Mouse (Mus musculus): ENCODE measurements around the gene Gm45261.

Gene Gm45261

DNA sequence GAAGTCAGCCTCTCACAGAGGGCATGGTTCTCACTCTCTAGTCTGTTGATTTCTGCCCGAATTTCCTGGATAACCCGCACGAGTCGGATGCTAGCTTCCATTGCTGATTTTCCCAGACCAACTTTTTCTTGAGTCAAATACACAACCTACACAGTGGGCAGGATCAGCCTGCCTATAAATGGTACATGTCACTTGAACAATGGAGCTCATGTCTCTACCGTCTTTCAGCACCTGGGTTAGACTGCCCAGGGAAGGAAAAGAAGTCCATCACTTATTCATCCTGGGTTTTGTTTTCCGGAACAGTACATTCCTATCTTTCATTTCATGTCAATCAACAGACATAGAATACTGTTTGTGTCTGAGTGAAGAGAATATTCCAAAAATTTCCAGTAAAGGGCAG is at the start of gene Gm45261:
TSS of gene Gm45261 (minus strand) at position 101 of the 400 bp plus-strand sequence.
- no peak for DNase-seq (ENCODE audit: low spot score in 2 of 2)

DNA sequence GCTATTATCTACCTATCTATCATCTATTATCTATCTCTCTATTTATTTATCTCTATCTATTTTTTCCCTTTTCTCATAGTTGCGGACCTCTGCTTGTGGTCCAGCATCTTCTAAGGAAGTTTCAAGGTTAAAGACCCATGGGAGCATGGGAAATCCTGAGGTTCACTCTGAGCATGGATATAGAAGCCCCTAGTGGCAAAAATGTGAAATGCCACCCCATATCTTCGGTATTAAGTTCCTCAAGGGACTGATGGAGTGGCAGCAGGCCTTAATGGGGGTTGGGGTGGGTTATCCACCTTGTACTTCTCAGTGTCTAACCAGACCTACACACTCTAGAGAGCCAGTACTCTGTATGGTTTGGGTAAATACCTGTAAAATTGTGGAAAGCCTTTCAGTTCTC is 43.5 kb upstream of the Gm45261 start:
- no peak for DNase-seq (ENCODE audit: low spot score in 2 of 2)

- no peak for DNase-seq (ENCODE audit: low spot score in 2 of 2)
Measured at GRCm38 (mm10) chr1:80504081-80504480, 42.8 kb upstream of the Gm45261 start.

- DNase-seq (ENCODE audit: low spot score in 2 of 2): no peak
Measured at GRCm38 (mm10) chr1:80502456-80503165, 41.4 kb upstream of the Gm45261 start.

DNA sequence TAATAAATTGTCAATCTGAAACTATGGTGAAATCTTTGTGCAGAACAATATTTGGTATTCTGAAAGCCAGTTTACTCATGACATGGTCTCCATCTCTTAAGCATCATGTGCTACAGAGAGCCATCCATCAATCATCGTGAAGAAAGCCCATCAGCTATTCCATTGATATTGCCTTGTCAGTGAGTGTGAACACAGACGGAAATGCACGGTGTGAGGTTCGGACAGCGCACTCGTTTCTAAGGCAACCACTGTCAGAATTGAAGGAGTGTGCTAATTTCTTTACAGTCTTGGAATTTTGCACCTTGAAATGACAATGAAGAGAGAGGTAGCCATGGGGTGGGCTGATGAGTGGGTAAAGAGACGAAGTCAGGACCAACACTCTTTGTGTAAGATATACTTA is 38.0 kb upstream of the Gm45261 start:
- DNase-seq (ENCODE audit: low spot score in 2 of 2): no peak

- no peak for DNase-seq (ENCODE audit: low spot score in 2 of 2)
Measured at GRCm38 (mm10) chr1:80496360-80496759, 35.1 kb upstream of the Gm45261 start.

- DNase-seq (ENCODE audit: low spot score in 2 of 2): no peak
Measured at GRCm38 (mm10) chr1:80483419-80483818, 22.2 kb upstream of the Gm45261 start.

DNA sequence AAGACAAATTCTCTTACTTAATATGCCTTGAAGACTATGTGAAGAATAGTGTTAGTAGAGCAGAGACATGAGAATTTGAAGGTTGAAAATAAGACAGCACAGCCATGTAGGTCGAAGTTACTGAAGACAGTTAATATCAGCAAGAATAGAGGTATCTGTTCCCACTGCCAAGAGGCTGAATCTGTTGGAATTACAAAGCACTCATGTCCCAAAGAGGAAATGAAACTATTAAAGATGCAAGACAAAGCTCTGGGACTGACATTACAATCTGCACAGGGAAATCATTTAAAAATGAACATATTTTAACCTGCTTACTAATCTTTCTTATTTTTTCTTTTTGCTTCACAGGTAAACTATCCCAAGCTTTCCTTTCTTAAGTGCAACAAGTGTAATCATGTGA is 13.7 kb upstream of the Gm45261 start:
- no peak for DNase-seq (ENCODE audit: low spot score in 2 of 2)

DNA sequence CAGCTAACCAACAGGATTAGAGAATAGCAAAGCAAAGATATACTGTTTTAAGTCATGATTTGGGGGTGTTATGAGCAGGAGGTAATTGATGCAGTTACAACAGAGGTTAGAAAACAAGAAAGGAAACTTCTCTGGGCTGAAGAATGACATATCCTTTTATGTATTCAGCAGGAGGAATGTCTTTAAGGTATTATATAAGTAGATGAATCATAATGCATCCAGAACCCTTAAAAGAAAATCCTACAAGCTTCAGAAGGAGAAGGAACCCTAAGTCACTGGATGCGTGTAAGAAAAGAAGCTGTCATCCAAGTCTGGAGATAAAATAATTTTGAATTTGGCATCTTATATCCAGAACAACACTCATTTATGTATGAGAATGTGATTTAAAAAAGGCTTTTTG is 11.1 kb upstream of the Gm45261 start:
- DNase-seq (ENCODE audit: low spot score in 2 of 2): no peak

GRCm38 (mm10) chr1:80459923-80460322 is 1.3 kb downstream of the Gm45261 start:
- DNase-seq (ENCODE audit: low spot score in 2 of 2): no peak

GRCm38 (mm10) chr1:80459477-80459876 is 1.8 kb downstream of the Gm45261 start:
- no peak for DNase-seq (ENCODE audit: low spot score in 2 of 2)

- no peak for DNase-seq (ENCODE audit: low spot score in 2 of 2)
Measured at GRCm38 (mm10) chr1:80453971-80454370, 7.3 kb downstream of the Gm45261 start.

- no peak for DNase-seq (ENCODE audit: low spot score in 2 of 2)
Measured at GRCm38 (mm10) chr1:80451914-80452549, 9.2 kb downstream of the Gm45261 start.

DNA sequence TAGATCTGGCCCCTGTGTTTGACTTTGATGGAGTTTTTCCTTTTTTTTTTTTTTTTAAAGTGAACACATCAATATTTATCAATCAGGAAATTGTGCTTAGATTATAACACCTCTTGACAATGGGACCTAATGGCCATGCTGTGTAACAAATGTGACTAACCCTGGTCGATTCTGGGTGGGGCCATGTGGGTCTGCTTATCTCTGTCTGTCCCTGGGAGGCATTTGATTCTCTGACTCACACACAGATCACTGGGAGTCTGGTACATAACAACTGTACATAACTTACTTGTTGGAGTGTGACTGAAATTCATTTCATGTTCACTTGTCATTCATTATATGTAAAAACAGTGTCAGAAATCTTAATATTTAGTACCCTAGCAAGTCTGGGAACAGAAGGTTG is 13.7 kb downstream of the Gm45261 start:
- DNase-seq (ENCODE audit: low spot score in 2 of 2): no peak

DNA sequence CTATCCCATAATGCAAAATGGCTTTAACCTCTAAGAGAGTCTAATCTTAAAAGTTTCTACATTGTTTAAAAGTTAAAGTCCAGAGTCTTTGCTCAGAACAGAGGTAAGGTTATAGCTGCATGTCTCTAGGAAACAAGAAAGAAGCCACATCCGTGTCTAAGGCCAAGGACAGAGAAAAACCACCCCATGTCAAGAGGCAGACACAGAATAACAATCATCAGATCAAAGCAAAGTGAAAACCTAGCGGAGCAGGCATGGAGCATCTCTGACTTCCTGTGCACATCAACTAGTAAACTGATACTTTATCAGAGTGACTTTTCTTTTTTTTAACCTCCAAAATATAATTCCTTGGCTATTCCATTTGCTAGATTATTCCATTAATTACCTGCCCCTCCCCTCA is 20.3 kb downstream of the Gm45261 start:
- peak; percentile 10 to 33 for DNase-seq (ENCODE audit: low spot score in 2 of 2)

- no peak for DNase-seq (ENCODE audit: low spot score in 2 of 2)
Measured at GRCm38 (mm10) chr1:80438506-80438905, 22.7 kb downstream of the Gm45261 start.

DNA sequence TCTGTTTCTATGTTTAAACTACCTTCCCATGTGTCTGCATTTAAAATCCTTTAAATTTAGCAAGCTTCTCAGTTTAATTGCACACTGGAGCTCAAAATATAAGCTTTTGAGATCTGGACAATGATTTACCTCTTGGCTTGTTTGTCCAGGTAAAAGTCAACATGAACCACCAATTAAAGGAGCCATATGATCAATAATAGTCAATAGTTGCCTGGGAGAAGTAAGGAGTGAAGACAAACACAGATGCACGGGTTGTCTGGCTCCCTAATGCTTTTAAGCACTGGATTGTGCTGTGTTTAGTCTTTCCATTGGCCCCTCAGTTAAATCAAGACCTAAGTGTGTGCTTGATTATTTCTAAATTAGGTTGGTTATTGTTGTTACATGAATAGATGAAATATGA is 33.3 kb downstream of the Gm45261 start:
- no peak for DNase-seq (ENCODE audit: low spot score in 2 of 2)

- no peak for DNase-seq (ENCODE audit: low spot score in 2 of 2)
Measured at GRCm38 (mm10) chr1:80427425-80427824, 33.8 kb downstream of the Gm45261 start.

GRCm38 (mm10) chr1:80424666-80425065 is 36.6 kb downstream of the Gm45261 start:
- no peak for DNase-seq (ENCODE audit: low spot score in 2 of 2)

- peak; percentile 25 to 29 for DNase-seq (ENCODE audit: low spot score in 2 of 2)
Measured at GRCm38 (mm10) chr1:80418321-80419045, 42.8 kb downstream of the Gm45261 start.

GRCm38 (mm10) chr1:80416329-80416728 is 44.9 kb downstream of the Gm45261 start:
- DNase-seq (ENCODE audit: low spot score in 2 of 2): no peak

- DNase-seq (ENCODE audit: low spot score in 2 of 2): no peak
Measured at GRCm38 (mm10) chr1:80412521-80412920, 48.7 kb downstream of the Gm45261 start.

All from natural killer cell, adult 2 months (primary cell).